Mouse (Mus musculus): ENCODE measurements at regions not wholly inside any gene's neighbourhood (a gene's known extent, or its start where the extent isn't known, plus 50 kb on each side); places are given as distances from the start of the nearest gene placed in this dataset.

DNA sequence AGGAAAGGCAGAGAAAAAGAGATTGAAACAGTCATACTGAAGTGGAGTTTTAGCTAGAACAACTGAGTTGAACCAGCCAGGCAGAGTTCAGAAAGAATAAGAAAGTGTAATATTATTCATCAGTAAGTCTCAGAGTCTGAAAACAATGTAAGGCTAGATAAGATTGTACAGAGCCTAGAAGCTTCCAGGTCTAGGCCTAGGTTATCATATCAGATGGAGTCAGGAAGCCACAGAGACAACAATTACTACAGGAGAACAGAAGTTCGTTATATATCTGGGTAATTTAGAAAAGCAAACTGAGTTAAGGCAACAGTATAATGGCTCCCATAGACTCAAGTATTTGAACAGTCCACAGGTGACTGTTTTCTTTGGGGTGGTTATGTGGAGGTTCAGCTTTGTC is 479.1 kb upstream of the Pou3f4 start:
- H3K27me3 ChIP-seq (ENCODE audit: low read depth, poor library complexity, severe bottlenecking): no peaks in the 10 kb centered on the region
- H3K4me1 ChIP-seq: no peaks in the 10 kb centered on the region
- WGBS: 93% methylated on average over 1 of the region's 1 CpGs
- no peak overlapping the region for H3K27ac ChIP-seq (replicated peaks)
- no peaks in the 10 kb centered on the region for H3K36me3 ChIP-seq
- H3K9me3 ChIP-seq (replicated peaks): no peaks in the 10 kb centered on the region
- no peak for DNase-seq (ENCODE audit: low spot score)
- H3K4me3 ChIP-seq: no peak overlapping the region
